Mouse (Mus musculus): ENCODE measurements at regions not wholly inside any gene's neighbourhood (a gene's known extent, or its start where the extent isn't known, plus 50 kb on each side); places are given as distances from the start of the nearest gene placed in this dataset.

GRCm38 (mm10) chr8:25362146-25362545 lies 538.0 kb upstream of the Adam5 start:
- no peak overlapping the region for H3ac ChIP-seq (ENCODE audit: control insufficient read depth, insufficient read length, low read depth)
- no peak overlapping the region for H3K4me3 ChIP-seq (ENCODE audit: insufficient read depth, poor library complexity, severe bottlenecking)
- no peaks in the 10 kb centered on the region for H3K36me3 ChIP-seq (ENCODE audit: control insufficient read depth, insufficient read depth)
- H3K79me3 ChIP-seq (ENCODE audit: low read depth), result no peaks in the 10 kb centered on the region
- H3K27me3 ChIP-seq (ENCODE audit: control insufficient read depth, insufficient read depth, insufficient read length), result no peaks in the 10 kb centered on the region
- TF ChIP-seq CTCF (IDR thresholded peaks at IDR 0.05; ENCODE audit: control insufficient read depth, insufficient read depth, insufficient read length) (no peak), CEBPB (IDR thresholded peaks at IDR 0.05; ENCODE audit: low read depth) (no peak), MYOG (IDR thresholded peaks at IDR 0.05; ENCODE audit: control insufficient read depth, extremely low read depth, insufficient read length) (no peak), FOSL1 (IDR thresholded peaks at IDR 0.05; ENCODE audit: insufficient read depth, low read length, poor library complexity, severe bottlenecking) (no peak), MYOD1 (IDR thresholded peaks at IDR 0.05; ENCODE audit: control insufficient read depth, insufficient read length, low read depth) (no peak), USF1 (IDR thresholded peaks at IDR 0.05; ENCODE audit: low read depth) (no peak), MAX (IDR thresholded peaks at IDR 0.05) (no peak)
- H3K79me2 ChIP-seq (ENCODE audit: control insufficient read depth, insufficient read depth), result no peaks in the 10 kb centered on the region

DNA sequence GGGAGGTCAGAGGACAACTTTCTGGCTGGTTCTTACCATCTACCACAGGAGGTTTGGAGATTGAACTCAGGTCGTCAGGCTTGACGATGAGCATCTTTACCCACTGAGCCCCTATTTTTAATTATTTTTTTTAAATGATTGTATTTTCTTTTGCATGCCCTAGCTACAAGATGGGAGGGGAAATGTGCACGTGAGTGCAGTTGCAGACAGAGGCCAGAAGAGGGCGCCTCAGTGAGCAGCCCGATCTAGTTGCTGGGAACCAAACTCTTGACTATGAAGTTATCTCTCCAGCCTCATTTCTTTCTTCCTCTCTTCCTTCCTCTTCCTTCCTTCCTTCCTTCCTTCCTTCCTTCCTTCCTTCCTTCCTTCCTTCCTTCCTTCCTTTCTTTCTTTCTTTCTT lies 537.3 kb upstream of the Adam5 start:
- TF ChIP-seq MAX (IDR thresholded peaks at IDR 0.05) (no peak), CEBPB (IDR thresholded peaks at IDR 0.05; ENCODE audit: low read depth) (no peak), MYOG (IDR thresholded peaks at IDR 0.05; ENCODE audit: control insufficient read depth, extremely low read depth, insufficient read length) (no peak), FOSL1 (IDR thresholded peaks at IDR 0.05; ENCODE audit: insufficient read depth, low read length, poor library complexity, severe bottlenecking) (no peak), MYOD1 (IDR thresholded peaks at IDR 0.05; ENCODE audit: control insufficient read depth, insufficient read length, low read depth) (no peak), USF1 (IDR thresholded peaks at IDR 0.05; ENCODE audit: low read depth) (no peak), CTCF (IDR thresholded peaks at IDR 0.05; ENCODE audit: control insufficient read depth, insufficient read depth, insufficient read length) (no peak)
- Histone ChIP-seq H3K4me3 (ENCODE audit: insufficient read depth, poor library complexity, severe bottlenecking) (no peak overlapping the region), H3K36me3 (ENCODE audit: control insufficient read depth, insufficient read depth) (no peaks in the 10 kb centered on the region), H3K79me2 (ENCODE audit: control insufficient read depth, insufficient read depth) (no peaks in the 10 kb centered on the region), H3ac (ENCODE audit: control insufficient read depth, insufficient read length, low read depth) (no peak overlapping the region), H3K27me3 (ENCODE audit: control insufficient read depth, insufficient read depth, insufficient read length) (no peaks in the 10 kb centered on the region), H3K79me3 (ENCODE audit: low read depth) (no peaks in the 10 kb centered on the region)

DNA sequence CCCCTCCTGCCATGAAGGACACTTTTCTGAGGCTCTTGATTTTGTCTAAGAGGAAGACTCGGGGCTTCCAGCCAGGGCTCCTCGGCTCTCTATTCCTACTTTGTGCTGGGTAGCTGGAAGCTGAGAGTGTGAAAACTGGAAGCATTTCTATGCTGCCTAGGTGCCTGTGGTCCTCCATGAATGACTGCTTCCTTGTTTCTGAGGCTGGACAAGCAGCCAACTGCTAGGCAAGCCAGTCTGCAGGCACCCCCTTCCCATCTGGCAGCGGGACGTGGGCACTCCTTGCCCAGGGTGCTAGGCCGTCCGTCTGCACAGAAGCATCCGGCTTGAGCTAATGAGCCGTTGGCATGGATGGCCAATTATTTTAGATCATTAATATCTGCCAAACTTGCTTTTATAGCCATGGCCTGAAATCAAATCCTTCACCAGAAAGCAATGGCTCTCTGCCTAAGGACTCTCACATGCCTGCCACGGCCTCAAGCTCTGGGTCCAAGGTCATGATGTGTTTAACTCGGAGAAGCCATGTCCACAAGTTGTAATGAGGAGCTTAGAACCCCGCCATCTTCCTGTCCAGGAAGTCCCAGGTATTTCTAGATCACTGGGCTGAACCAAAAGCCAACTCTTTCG lies 534.5 kb upstream of the Adam5 start:
- Histone ChIP-seq H3K79me2 (ENCODE audit: control insufficient read depth, insufficient read depth) (no peaks in the 10 kb centered on the region), H3ac (ENCODE audit: control insufficient read depth, insufficient read length, low read depth) (no peak overlapping the region), H3K27me3 (ENCODE audit: control insufficient read depth, insufficient read depth, insufficient read length) (no peaks in the 10 kb centered on the region)

DNA sequence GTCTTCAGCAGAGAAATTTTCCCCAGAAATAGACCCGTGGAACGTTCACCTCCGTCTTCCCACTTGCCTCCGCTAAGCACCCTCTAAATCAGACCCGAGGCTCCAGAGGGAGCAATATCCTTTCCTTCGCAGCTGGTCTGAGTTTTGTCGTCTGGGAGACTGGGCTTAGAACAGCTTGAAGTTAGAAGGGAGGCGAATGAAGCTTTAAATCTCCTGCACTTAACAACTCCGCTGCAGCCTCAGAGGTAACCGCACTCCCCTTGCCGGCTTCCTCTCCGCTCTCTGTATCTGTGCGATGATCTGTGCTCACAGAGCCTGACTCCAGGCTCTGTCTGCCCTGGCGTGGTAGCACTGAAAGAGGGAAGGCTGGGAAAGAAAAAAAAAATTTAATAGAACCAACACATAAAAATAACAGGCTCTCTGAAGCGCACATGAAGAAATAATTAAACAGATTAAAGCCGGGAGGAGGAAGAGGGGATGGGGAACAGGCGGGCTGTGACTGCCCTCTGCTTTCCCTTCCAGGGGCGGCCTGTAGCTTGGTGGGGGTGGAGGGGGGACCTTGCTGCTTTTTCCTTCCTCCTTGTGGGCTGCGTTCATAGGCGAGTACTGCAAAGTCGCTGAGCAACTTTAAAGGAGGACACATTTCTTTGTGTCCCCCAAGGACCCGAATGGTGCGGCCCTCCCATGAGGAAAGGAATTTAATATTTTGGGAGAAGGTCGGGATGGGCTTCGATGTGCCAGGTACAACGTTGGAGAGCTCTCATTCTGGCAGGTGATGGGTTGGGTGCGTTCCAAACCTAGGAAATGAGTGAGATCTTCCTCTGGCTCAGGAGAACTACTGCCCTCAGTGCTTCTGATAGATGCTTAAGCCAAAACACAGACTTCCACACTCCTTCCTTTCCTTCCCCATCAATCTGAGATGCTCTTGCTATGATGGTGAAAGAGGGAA lies 529.9 kb upstream of the Adam5 start:
- TF ChIP-seq FOSL1 (IDR thresholded peaks at IDR 0.05; ENCODE audit: insufficient read depth, low read length, poor library complexity, severe bottlenecking) (no peak), CTCF (IDR thresholded peaks at IDR 0.05; ENCODE audit: control insufficient read depth, insufficient read depth, insufficient read length) (no peak), USF1 (IDR thresholded peaks at IDR 0.05; ENCODE audit: low read depth) (no peak), MAX (IDR thresholded peaks at IDR 0.05) (no peak), CEBPB (IDR thresholded peaks at IDR 0.05; ENCODE audit: low read depth) (no peak), MYOG (IDR thresholded peaks at IDR 0.05; ENCODE audit: control insufficient read depth, extremely low read depth, insufficient read length) (no peak), MYOD1 (IDR thresholded peaks at IDR 0.05; ENCODE audit: control insufficient read depth, insufficient read length, low read depth) (no peak)
- no peak overlapping the region for H3ac ChIP-seq (ENCODE audit: control insufficient read depth, insufficient read length, low read depth)
- H3K27me3 ChIP-seq (ENCODE audit: control insufficient read depth, insufficient read depth, insufficient read length), result no peaks in the 10 kb centered on the region
- H3K4me3 ChIP-seq (ENCODE audit: insufficient read depth, poor library complexity, severe bottlenecking), result no peak overlapping the region
- H3K36me3 ChIP-seq (ENCODE audit: control insufficient read depth, insufficient read depth), result no peaks in the 10 kb centered on the region
- H3K79me3 ChIP-seq (ENCODE audit: low read depth), result no peaks in the 10 kb centered on the region
- H3K79me2 ChIP-seq (ENCODE audit: control insufficient read depth, insufficient read depth), result no peaks in the 10 kb centered on the region

More for the DNA sequence above, 534.5 kb upstream of the Adam5 start:
- Histone ChIP-seq H3K79me3 (ENCODE audit: low read depth) (no peaks in the 10 kb centered on the region), H3K36me3 (ENCODE audit: control insufficient read depth, insufficient read depth) (no peaks in the 10 kb centered on the region), H3K4me3 (ENCODE audit: insufficient read depth, poor library complexity, severe bottlenecking) (no peak overlapping the region)
- TF ChIP-seq CEBPB (IDR thresholded peaks at IDR 0.05; ENCODE audit: low read depth), result no peak
- TF ChIP-seq USF1 (IDR thresholded peaks at IDR 0.05; ENCODE audit: low read depth), result no peak
- TF ChIP-seq CTCF (IDR thresholded peaks at IDR 0.05; ENCODE audit: control insufficient read depth, insufficient read depth, insufficient read length), result no peak

GRCm38 (mm10) chr8:25353405-25353804 lies 529.2 kb upstream of the Adam5 start:
- H3K36me3 ChIP-seq (ENCODE audit: control insufficient read depth, insufficient read depth), result no peaks in the 10 kb centered on the region
- H3K79me3 ChIP-seq (ENCODE audit: low read depth), result no peaks in the 10 kb centered on the region
- no peaks in the 10 kb centered on the region for H3K79me2 ChIP-seq (ENCODE audit: control insufficient read depth, insufficient read depth)
- TF ChIP-seq FOSL1 (IDR thresholded peaks at IDR 0.05; ENCODE audit: insufficient read depth, low read length, poor library complexity, severe bottlenecking), result no peak
- no peak for TF ChIP-seq CEBPB (IDR thresholded peaks at IDR 0.05; ENCODE audit: low read depth)
- TF ChIP-seq MAX (IDR thresholded peaks at IDR 0.05), result no peak
- no peak for TF ChIP-seq USF1 (IDR thresholded peaks at IDR 0.05; ENCODE audit: low read depth)
- TF ChIP-seq MYOD1 (IDR thresholded peaks at IDR 0.05; ENCODE audit: control insufficient read depth, insufficient read length, low read depth), result no peak
- TF ChIP-seq MYOG (IDR thresholded peaks at IDR 0.05; ENCODE audit: control insufficient read depth, extremely low read depth, insufficient read length), result no peak
- TF ChIP-seq CTCF (IDR thresholded peaks at IDR 0.05; ENCODE audit: control insufficient read depth, insufficient read depth, insufficient read length), result no peak
- no peak overlapping the region for H3K4me3 ChIP-seq (ENCODE audit: insufficient read depth, poor library complexity, severe bottlenecking)
- H3K27me3 ChIP-seq (ENCODE audit: control insufficient read depth, insufficient read depth, insufficient read length), result no peaks in the 10 kb centered on the region
- no peak overlapping the region for H3ac ChIP-seq (ENCODE audit: control insufficient read depth, insufficient read length, low read depth)

Measured in C2C12 (cell line).